Comparison of ENCODE assay signal across 22 mouse cellular contexts in the genomic region with DNA sequence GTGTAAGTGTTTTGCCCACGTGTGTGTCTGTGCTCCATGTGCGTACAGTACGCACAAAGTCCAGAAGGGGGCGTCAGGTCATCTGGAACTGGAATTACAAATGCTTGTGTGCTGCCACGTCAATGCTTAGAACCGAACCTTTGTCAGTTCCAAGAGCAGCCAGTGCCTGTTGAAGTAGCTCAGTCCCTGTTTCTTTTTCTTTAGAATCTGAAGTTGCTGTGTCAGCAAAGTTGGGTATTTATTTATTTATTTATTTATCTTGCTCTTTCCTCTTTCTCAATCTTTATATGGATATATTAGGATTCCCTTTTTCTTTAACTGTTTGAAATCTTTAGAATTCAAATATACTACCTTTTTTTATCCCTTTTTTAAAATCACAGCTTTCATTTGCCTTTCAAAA.
"Had no signal": no experiment of that assay in that cellular context is flagged by ENCODE, and none has a peak within 500 bp of the region (broad histone marks: within the 10 kb centered on the region; RNA-seq: fewer than 3 reads in every experiment).

No protein-coding gene starts in this region.

- DNase-seq: kidney, adult 18-20 months; kidney, adult 9 months; kidney, postnatal 25 days; left cerebral cortex, postnatal 4 days; liver, postnatal 0 days; lung, embryonic 14.5 days; right cerebral cortex, adult 18-20 months; right cerebral cortex, postnatal 25 days; thymus, adult 2 months; thymus, postnatal 14 days; thymus, postnatal 4 days had no signal

- H3K27ac ChIP-seq: kidney, postnatal 0 days; limb, embryonic 12.5 days; limb, embryonic 15.5 days; liver, embryonic 14.5 days; macrophage; midbrain, embryonic 12.5 days; midbrain, embryonic 15.5 days; neural tube, embryonic 12.5 days; neural tube, embryonic 15.5 days; stomach, postnatal 0 days had no signal

- H3K4me3 ChIP-seq: limb, embryonic 12.5 days; limb, embryonic 15.5 days; midbrain, embryonic 12.5 days; midbrain, embryonic 15.5 days; neural tube, embryonic 12.5 days; neural tube, embryonic 15.5 days had no signal

- H3K9me3 ChIP-seq: limb, embryonic 12.5 days; limb, embryonic 15.5 days; midbrain, embryonic 12.5 days; midbrain, embryonic 15.5 days; neural tube, embryonic 12.5 days; neural tube, embryonic 15.5 days had no signal

- H3K4me2 ChIP-seq: limb, embryonic 12.5 days; limb, embryonic 15.5 days; liver, embryonic 11.5 days; lung, embryonic 14.5 days; midbrain, embryonic 12.5 days; midbrain, embryonic 15.5 days; neural tube, embryonic 12.5 days; neural tube, embryonic 15.5 days had no signal

- H3K27me3 ChIP-seq: limb, embryonic 15.5 days; midbrain, embryonic 12.5 days; midbrain, embryonic 15.5 days; neural tube, embryonic 12.5 days; neural tube, embryonic 15.5 days had no signal

- H3K9ac ChIP-seq: limb, embryonic 12.5 days; limb, embryonic 15.5 days; liver, embryonic 14.5 days; liver, postnatal 0 days; lung, embryonic 14.5 days; midbrain, embryonic 12.5 days; midbrain, embryonic 15.5 days; neural tube, embryonic 12.5 days; neural tube, embryonic 15.5 days had no signal

- H3K36me3 ChIP-seq: limb, embryonic 12.5 days; limb, embryonic 15.5 days; midbrain, embryonic 12.5 days; midbrain, embryonic 15.5 days; neural tube, embryonic 12.5 days; neural tube, embryonic 15.5 days had no signal

- H3K4me1 ChIP-seq: limb, embryonic 12.5 days; limb, embryonic 15.5 days; midbrain, embryonic 12.5 days; midbrain, embryonic 15.5 days; neural tube, embryonic 12.5 days had no signal
